Mouse (Mus musculus) G1E (cell line): ENCODE results near the gene Taok2. TPM values are rescaled to one million over a fixed set of nuclear protein-coding genes. Genes with fewer than 3 reads are reported as not detected.

Source experiments
- ATAC-seq: 2 replicates; pipeline ENCODE4 v1.8.0; 2016; ENCODE audit warnings: mild to moderate bottlenecking; ENCODE audit not compliant: insufficient number of reproducible peaks, poor library complexity, low FRiP score, severe bottlenecking; ENCODE audit errors: extremely low read depth
- DNase-seq: peaks from one replicate; pipeline ENCODE4 v3.0.0; 2012; ENCODE audit warnings: low spot score
- H3K27me3 ChIP-seq: 2 replicates; pipeline ENCODE4 v1.6.1; 2012; ENCODE audit warnings: mild to moderate bottlenecking, low read length, inconsistent platforms; ENCODE audit not compliant: insufficient read depth
- H3K36me3 ChIP-seq: replicated peaks from 2 replicates; pipeline ENCODE3; 2012; ENCODE audit warnings: mild to moderate bottlenecking, inconsistent platforms
- H3K4me1 ChIP-seq: 2 replicates; pipeline ENCODE4 v1.6.1; 2012; ENCODE audit warnings: low read depth, low read length, inconsistent platforms, mixed read lengths; ENCODE audit not compliant: insufficient read depth
- H3K4me3 ChIP-seq: 2 replicates; pipeline ENCODE4 v1.5.1; 2012; ENCODE audit warnings: low read depth, mild to moderate bottlenecking, inconsistent platforms, low read length, moderate library complexity, mixed read lengths
- H3K9me3 ChIP-seq: replicated peaks from 2 replicates; pipeline ENCODE4 v1.6.1; 2012; ENCODE audit warnings: inconsistent platforms
- CTCF ChIP-seq: IDR thresholded peaks from 2 replicates; pipeline ENCODE4 v1.5.1; 2012; ENCODE audit warnings: low read depth, low read length, inconsistent platforms, mixed read lengths
- GATA1 ChIP-seq: IDR thresholded peaks from 2 replicates; pipeline ENCODE4 v1.6.1; 2012; ENCODE audit warnings: borderline replicate concordance, low read length, inconsistent platforms, mixed read lengths
- GATA2 ChIP-seq: IDR thresholded peaks from 2 replicates; pipeline ENCODE4 v1.6.1; 2012; ENCODE audit warnings: low read depth, low read length, inconsistent platforms, borderline replicate concordance
- POLR2AphosphoS5 ChIP-seq: IDR thresholded peaks from 2 replicates; pipeline ENCODE4 v1.6.1; 2012; ENCODE audit warnings: low read depth, low read length, inconsistent platforms; ENCODE audit not compliant: insufficient replicate concordance
- TAL1 ChIP-seq: conservative IDR thresholded peaks from 2 replicates; pipeline ENCODE4 v1.6.1; 2012; ENCODE audit warnings: low read depth, low read length, inconsistent platforms, mixed read lengths
- polyA plus RNA-seq: library from polyadenylated mRNA; stranded (reverse); fragments of >175 nt; gene quantifications from 2 replicates; pipeline ENCODE4 v1.2.3, GENCODE M21; 2012
- total RNA-seq, 2 experiments: library from RNA; stranded (forward) in 1 of 2; stranded (reverse) in 1 of 2; fragments of 200-1000 nt in 1 of 2; fragments of >200 nt in 1 of 2; fragmentation: Nextera tagmentation in 1 of 2; gene quantifications; 2 replicates each; pipeline ENCODE4 v1.2.3; 2014 to 2017

Gene Taok2
- total and polyA plus RNA-seq, 3 experiments, result 36.2 to 181 (median 53.6) TPM

DNA sequence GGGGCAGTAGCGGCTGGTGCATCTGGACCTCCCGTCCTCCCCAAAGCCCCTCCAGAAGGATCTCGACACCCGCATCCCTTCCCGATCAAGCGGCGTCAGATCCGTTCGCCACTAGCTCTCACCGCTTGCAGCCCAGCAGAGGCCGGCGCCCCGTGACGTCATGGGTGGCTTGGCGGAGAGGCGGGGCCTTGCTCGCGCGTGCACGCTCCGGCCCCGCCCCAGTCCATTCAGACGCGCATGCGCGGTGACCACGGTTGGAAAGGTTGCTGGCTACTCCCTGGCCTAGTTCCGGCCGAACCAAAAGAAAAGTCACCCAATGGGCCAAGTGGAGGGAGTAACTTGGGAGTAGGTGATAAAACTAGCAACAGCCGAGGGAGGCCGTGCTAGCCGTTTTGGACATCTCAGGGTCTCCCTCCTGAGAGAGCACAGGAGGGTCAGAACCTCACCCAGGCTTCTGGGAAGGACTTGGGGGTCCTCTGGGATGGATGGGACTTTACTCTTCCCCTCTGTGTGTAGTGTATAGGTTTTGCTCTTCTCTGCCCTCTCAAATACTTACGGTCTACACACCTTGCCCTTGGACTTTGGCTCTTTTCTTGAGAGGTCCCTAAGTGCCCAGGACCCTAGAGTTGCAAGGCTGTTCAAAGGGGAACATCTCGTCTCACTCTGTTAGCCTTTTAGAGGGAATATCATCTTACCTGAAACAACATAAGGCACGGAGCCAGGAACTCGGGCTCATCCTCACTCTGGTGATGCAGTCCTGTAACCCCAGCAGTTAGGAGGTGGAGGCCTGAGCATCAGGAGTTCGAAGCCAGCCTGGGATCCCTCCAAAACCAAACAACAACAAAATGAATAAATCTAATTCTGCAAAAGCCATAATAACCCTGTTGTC lies 13.8 kb upstream of the Taok2 start:
- TF ChIP-seq GATA1, result no peak
- no peak for TF ChIP-seq TAL1
- no peak for TF ChIP-seq CTCF
- no peak for TF ChIP-seq POLR2AphosphoS5
- no peak for TF ChIP-seq GATA2
- no peaks in the 10 kb centered on the region for H3K9me3 ChIP-seq
- ATAC-seq, result peak; percentile 79
- H3K36me3 ChIP-seq, result peaks cover 28% of the 10 kb centered on the region
- H3K4me3 ChIP-seq, result peak overlapping the region; percentile 86
- peaks cover 4% of the 10 kb centered on the region; the same call in 1 of the 2 replicates for H3K27me3 ChIP-seq
- DNase-seq, result peak; percentile 76
- peaks cover 33% of the 10 kb centered on the region for H3K4me1 ChIP-seq

DNA sequence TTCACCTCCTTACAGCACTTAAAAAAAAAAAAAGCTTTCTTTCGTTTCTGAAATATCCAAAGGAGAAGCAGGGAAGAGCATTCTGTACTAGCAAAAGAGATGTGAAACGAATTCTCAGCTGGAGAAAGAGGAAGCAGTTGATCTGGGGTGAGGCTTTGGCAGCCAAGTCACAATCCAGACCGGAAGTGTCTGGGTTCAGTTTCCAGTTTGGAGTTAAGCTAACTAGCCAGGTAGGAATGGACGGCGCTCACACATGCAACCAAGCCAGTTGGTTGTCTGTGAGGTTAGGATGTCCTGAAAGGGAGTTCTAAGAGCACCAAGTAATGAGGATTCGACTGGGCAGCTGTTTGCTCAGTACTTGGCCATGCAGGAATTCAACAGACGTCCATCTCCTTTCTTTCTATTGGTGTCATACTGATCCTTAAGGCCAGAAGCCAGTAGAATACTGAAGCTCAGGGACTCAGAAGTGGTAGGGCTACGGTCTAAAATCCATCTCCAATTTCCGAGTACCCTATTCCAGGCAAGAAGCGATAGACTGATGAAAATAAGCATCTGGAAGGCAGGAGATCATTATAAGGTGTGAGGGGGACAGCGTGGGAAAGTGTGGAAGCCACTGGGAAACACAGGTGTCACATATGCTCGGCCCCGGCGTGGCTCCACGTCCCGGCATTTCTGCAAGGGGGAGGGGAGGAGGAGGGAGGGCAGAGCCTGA lies 13.0 kb upstream of the Taok2 start:
- ATAC-seq (peak; percentile 36; the same call in 1 of the 2 replicates), DNase-seq (peak; percentile 66)
- TF ChIP-seq CTCF, result no peak
- no peak for TF ChIP-seq TAL1
- TF ChIP-seq POLR2AphosphoS5, result no peak
- no peak for TF ChIP-seq GATA1
- no peak for TF ChIP-seq GATA2
- Histone ChIP-seq H3K4me3 (peak overlapping the region; percentile 86), H3K27me3 (peaks cover 2% of the 10 kb centered on the region; the same call in 1 of the 2 replicates), H3K36me3 (peaks cover 36% of the 10 kb centered on the region), H3K4me1 (peaks cover 36% of the 10 kb centered on the region), H3K9me3 (no peaks in the 10 kb centered on the region)

DNA sequence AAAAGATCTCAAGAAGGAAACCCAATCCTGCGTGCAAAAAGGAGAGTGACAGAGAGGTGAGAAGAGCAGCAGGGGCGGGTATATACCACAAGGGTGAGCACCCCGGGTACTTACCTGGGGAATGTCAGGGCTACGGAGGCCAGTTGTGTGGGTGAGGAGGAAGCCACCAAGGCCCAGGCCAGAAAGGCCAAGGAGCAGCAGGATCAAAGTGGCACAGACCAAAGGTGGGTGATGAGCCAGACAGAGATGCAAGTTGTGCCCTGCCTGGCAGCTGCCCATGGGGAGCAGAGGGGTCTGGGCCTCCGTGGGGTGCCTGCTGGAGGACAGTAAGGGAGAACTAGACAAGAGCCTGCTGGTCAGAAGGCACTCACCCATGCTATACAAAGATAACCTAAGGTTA lies 12.4 kb upstream of the Taok2 start:
- Histone ChIP-seq H3K4me3 (peak overlapping the region; percentile 62; the same call in 1 of the 2 replicates), H3K9me3 (no peaks in the 10 kb centered on the region), H3K36me3 (peaks cover 41% of the 10 kb centered on the region), H3K4me1 (peaks cover 36% of the 10 kb centered on the region), H3K27me3 (no peaks in the 10 kb centered on the region)
- DNase-seq (no peak), ATAC-seq (no peak)
- no peak for TF ChIP-seq TAL1
- TF ChIP-seq GATA1, result no peak
- no peak for TF ChIP-seq CTCF
- TF ChIP-seq POLR2AphosphoS5, result no peak
- TF ChIP-seq GATA2, result no peak

DNA sequence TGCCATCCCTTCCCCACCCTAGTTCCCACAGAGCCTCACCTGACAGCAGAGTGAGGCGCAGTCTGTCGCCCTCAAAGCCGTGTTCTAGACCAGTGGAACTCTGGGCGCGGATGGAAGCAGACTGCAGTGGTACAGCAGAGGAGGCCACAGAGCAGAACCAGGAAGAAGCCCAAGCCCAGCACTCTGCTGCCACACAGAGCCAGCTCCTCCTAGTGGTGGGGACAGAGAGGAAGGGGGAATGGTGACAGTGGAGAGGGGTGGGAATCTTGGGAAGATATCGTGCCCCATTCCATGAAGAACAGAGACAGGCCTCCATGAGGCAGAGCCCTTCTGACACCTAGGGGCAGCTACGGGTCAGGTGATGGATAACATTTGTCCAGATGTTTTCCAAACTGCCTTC lies 4.3 kb upstream of the Taok2 start:
- TF ChIP-seq TAL1 (no peak), CTCF (no peak; the same call in 1 of the 2 replicates), GATA2 (no peak), POLR2AphosphoS5 (no peak), GATA1 (no peak)
- no peak for ATAC-seq
- H3K9me3 ChIP-seq, result no peaks in the 10 kb centered on the region
- H3K36me3 ChIP-seq, result peaks cover 79% of the 10 kb centered on the region
- H3K4me3 ChIP-seq, result no peak overlapping the region
- peaks cover 18% of the 10 kb centered on the region for H3K4me1 ChIP-seq
- no peak for DNase-seq
- H3K27me3 ChIP-seq, result no peaks in the 10 kb centered on the region

DNA sequence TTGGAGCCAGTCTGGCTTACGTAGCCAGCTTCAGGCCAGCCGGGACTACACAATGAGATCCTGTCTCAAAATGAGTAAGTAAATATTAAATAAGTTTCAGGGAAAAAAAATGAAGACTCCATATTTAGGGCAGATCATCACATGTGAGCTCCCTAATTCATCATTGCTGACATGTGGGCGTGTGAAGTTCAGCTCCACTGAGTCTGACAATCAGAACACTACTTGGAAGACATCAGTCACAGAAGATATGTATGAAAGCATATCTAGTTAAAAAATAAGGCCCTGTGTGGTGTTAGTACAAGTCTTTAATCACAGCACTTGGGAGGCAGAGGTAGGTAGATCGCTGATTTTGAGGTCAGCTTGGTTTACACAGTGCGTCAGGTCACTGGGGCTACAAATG lies 2.8 kb upstream of the Taok2 start:
- DNase-seq (no peak), ATAC-seq (no peak)
- TF ChIP-seq GATA2 (no peak), POLR2AphosphoS5 (no peak), CTCF (no peak), GATA1 (no peak), TAL1 (no peak)
- Histone ChIP-seq H3K36me3 (peaks cover 73% of the 10 kb centered on the region), H3K27me3 (no peaks in the 10 kb centered on the region), H3K9me3 (no peaks in the 10 kb centered on the region), H3K4me1 (peaks cover 30% of the 10 kb centered on the region), H3K4me3 (no peak overlapping the region)

DNA sequence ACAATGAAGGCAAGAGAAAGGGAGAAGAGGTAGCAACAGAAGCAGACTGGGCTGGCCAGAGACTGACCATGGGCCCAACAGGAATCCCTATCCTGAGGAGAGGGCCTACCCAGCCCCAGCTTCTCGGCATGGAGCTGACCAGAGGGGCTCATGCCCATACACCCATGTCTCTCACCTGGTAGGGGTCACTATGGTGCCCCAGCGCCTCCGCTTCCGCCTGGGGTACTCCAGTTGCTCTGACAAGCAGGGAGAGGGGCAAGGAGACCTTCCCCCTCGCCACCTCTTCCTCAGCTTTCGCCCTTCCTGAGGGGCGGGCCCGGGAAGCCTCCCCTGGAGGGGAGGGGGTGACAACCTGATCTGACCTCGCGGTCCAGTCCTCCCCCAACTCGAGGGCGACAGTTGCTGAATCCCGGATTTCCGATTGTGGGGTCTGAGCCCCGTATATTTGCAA lies 747 bp downstream of the Taok2 start:
- ATAC-seq (no peak), DNase-seq (no peak)
- no peaks in the 10 kb centered on the region for H3K27me3 ChIP-seq
- H3K36me3 ChIP-seq, result peaks cover 73% of the 10 kb centered on the region
- TF ChIP-seq CTCF (no peak), TAL1 (no peak), GATA1 (no peak), POLR2AphosphoS5 (no peak), GATA2 (no peak)
- H3K9me3 ChIP-seq, result no peaks in the 10 kb centered on the region
- peak overlapping the region; percentile 90 for H3K4me3 ChIP-seq
- H3K4me1 ChIP-seq, result peaks cover 44% of the 10 kb centered on the region
